8 mouse cellular contexts compared by ENCODE assay signal in genomic region chr16:20621991-20622685, GRCm38 (mm10). TPM values are rescaled to one million over a fixed set of nuclear protein-coding genes. Genes with fewer than 3 reads are reported as not detected.
A peak's percentile ranks its signal among the peaks of the same experiment; 100 is the strongest.
DNase-seq lines count a peak whose midpoint lies in the region; ATAC-seq and TF ChIP-seq lines count a peak whose summit lies in the region.

No protein-coding gene starts in this region.

- H3K4me3 ChIP-seq in intestine, postnatal 0 days (ENCODE audit: low read depth, low read length): peak overlapping the region; percentile 66
- H3K4me3 ChIP-seq in midbrain, embryonic 16.5 days (ENCODE audit: low read depth, low read length): peak overlapping the region; percentile 89
- H3K4me3 ChIP-seq in stomach, embryonic 16.5 days (replicated peaks; ENCODE audit: low read length): peak overlapping the region; percentile 55

- peak; percentile 69 for ATAC-seq in common myeloid progenitor, adult 5-6 weeks (replicated peaks; ENCODE audit: low read depth, poor library complexity, severe bottlenecking)
- peak; percentile 67 for ATAC-seq in intestine, postnatal 0 days
- peak; percentile 74 for ATAC-seq in midbrain, embryonic 16.5 days
- ATAC-seq in stomach, embryonic 16.5 days (ENCODE audit: insufficient read depth, low FRiP score): peak; percentile 71

- no peak overlapping the region for H3K27ac ChIP-seq in intestine, postnatal 0 days (ENCODE audit: low read depth, low read length)
- peak overlapping the region; percentile 96 for H3K27ac ChIP-seq in midbrain, embryonic 16.5 days (ENCODE audit: low read length)
- H3K27ac ChIP-seq in stomach, embryonic 16.5 days (ENCODE audit: low read length): peak overlapping the region; percentile 27; the same call in 1 of the 2 replicates

- TF ChIP-seq CTCF in intestine, postnatal 0 days (IDR thresholded peaks at IDR 0.05; ENCODE audit: low read depth): no peak

- H3K9me3 ChIP-seq in intestine, postnatal 0 days (ENCODE audit: control insufficient read depth): no peaks in the 10 kb centered on the region
- no peaks in the 10 kb centered on the region for H3K9me3 ChIP-seq in midbrain, embryonic 16.5 days (replicated peaks; ENCODE audit: control insufficient read depth, low read length, poor library complexity, severe bottlenecking)
- no peaks in the 10 kb centered on the region for H3K9me3 ChIP-seq in stomach, embryonic 16.5 days (replicated peaks; ENCODE audit: control insufficient read depth, low read length)

- H3K4me1 ChIP-seq in intestine, postnatal 0 days (replicated peaks; ENCODE audit: control insufficient read depth, insufficient read depth, low read length): peaks cover 7% of the 10 kb centered on the region
- H3K4me1 ChIP-seq in midbrain, embryonic 16.5 days (ENCODE audit: control insufficient read depth, insufficient read depth, low read length): peaks cover 13% of the 10 kb centered on the region
- peaks cover 22% of the 10 kb centered on the region for H3K4me1 ChIP-seq in stomach, embryonic 16.5 days (ENCODE audit: control insufficient read depth, insufficient read depth, low read length)

- WGBS in intestine, postnatal 0 days: under 1% methylated on average over 37 of the region's 37 CpGs
- WGBS in midbrain, embryonic 16.5 days: under 1% methylated on average over 34 of the region's 37 CpGs
- WGBS in stomach, embryonic 16.5 days: under 1% methylated on average over 37 of the region's 37 CpGs

- 0 out of 2 replicates have a peak, but pooled peaks cover 4% of the 10 kb centered on the region for H3K36me3 ChIP-seq in intestine, postnatal 0 days (ENCODE audit: control insufficient read depth, insufficient read depth)
- no peaks in the 10 kb centered on the region for H3K36me3 ChIP-seq in midbrain, embryonic 16.5 days (ENCODE audit: control insufficient read depth, insufficient read depth, low read length)
- H3K36me3 ChIP-seq in stomach, embryonic 16.5 days (ENCODE audit: control insufficient read depth, insufficient read depth, low read length): no peaks in the 10 kb centered on the region

- H3K27me3 ChIP-seq in intestine, postnatal 0 days (replicated peaks; ENCODE audit: control insufficient read depth, insufficient read depth, low read length): peaks cover 20% of the 10 kb centered on the region
- H3K27me3 ChIP-seq in midbrain, embryonic 16.5 days (ENCODE audit: control insufficient read depth, insufficient read depth, low read depth, low read length): no peaks in the 10 kb centered on the region
- H3K27me3 ChIP-seq in stomach, embryonic 16.5 days (ENCODE audit: control insufficient read depth, insufficient read depth, low read length): peaks cover 23% of the 10 kb centered on the region

- peak; percentile 90 for DNase-seq in 3T3-L1 (ENCODE audit: low read depth, low spot score)
- peak; percentile 90 for DNase-seq in R1 (ENCODE audit: low read depth, low spot score)
- peak; percentile 97 for DNase-seq in heart, adult 11 months
- peak; percentile 70 for DNase-seq in liver

- H3K4me2 ChIP-seq in intestine, postnatal 0 days (replicated peaks; ENCODE audit: low read depth): peak overlapping the region; percentile 99
- peak overlapping the region; percentile 77 for H3K4me2 ChIP-seq in midbrain, embryonic 16.5 days (ENCODE audit: low read length)
- H3K4me2 ChIP-seq in stomach, embryonic 16.5 days (ENCODE audit: low read depth, low read length): peak overlapping the region; percentile 87

- no peak overlapping the region for H3K9ac ChIP-seq in intestine, postnatal 0 days (ENCODE audit: low read depth, low read length)
- peak overlapping the region; percentile 94 for H3K9ac ChIP-seq in midbrain, embryonic 16.5 days (ENCODE audit: low read depth, low read length)
- peak overlapping the region; percentile 66 for H3K9ac ChIP-seq in stomach, embryonic 16.5 days (ENCODE audit: low read length)

RNA-seq across cellular contexts. Expression of gene Camk2n2, which starts 1.1 kb away (rescaled TPM):
- not detected in 2 replicates for total RNA-seq in common myeloid progenitor, adult 5-6 weeks (2017)
- 1.0 and 2.0 TPM in 2 replicates for polyA plus RNA-seq in intestine, postnatal 0 days (2015; fragmentation: Nextera tagmentation; extraction: Ambion mirVana)
- 34.5 and 40.1 TPM in 2 replicates for polyA plus RNA-seq in midbrain, embryonic 16.5 days (2015; fragmentation: Nextera tagmentation; extraction: Ambion mirVana)
- polyA plus RNA-seq in stomach, embryonic 16.5 days (2015; fragmentation: Nextera tagmentation; extraction: Ambion mirVana): 0.40 and 0.64 TPM in 2 replicates

RNA-seq across cellular contexts. Expression of gene Ece2, which starts 7.5 kb away (rescaled TPM):
- 0.29 TPM in 1 of 2 replicates, not detected in the other for total RNA-seq in common myeloid progenitor, adult 5-6 weeks (2017)
- polyA plus RNA-seq in intestine, postnatal 0 days (2015; fragmentation: Nextera tagmentation; extraction: Ambion mirVana): 0.17 and 0.22 TPM in 2 replicates
- polyA plus RNA-seq in midbrain, embryonic 16.5 days (2015; fragmentation: Nextera tagmentation; extraction: Ambion mirVana): 23.2 and 23.6 TPM in 2 replicates
- 2.4 and 2.6 TPM in 2 replicates for polyA plus RNA-seq in stomach, embryonic 16.5 days (2015; fragmentation: Nextera tagmentation; extraction: Ambion mirVana)

RNA-seq across cellular contexts. Expression of gene Alg3, which starts 10.6 kb away (rescaled TPM):
- total RNA-seq in common myeloid progenitor, adult 5-6 weeks (2017): 17.0 and 22.6 TPM in 2 replicates
- 24.7 and 27.8 TPM in 2 replicates for polyA plus RNA-seq in intestine, postnatal 0 days (2015; fragmentation: Nextera tagmentation; extraction: Ambion mirVana)
- 39.6 and 41.6 TPM in 2 replicates for polyA plus RNA-seq in midbrain, embryonic 16.5 days (2015; fragmentation: Nextera tagmentation; extraction: Ambion mirVana)
- 34.0 and 38.2 TPM in 2 replicates for polyA plus RNA-seq in stomach, embryonic 16.5 days (2015; fragmentation: Nextera tagmentation; extraction: Ambion mirVana)

RNA-seq across cellular contexts. Expression of gene Gm49333, which starts 10.7 kb away (rescaled TPM):
- not detected in 2 replicates for total RNA-seq in common myeloid progenitor, adult 5-6 weeks (2017)
- 0.09 TPM in 1 of 2 replicates, not detected in the other for polyA plus RNA-seq in intestine, postnatal 0 days (2015; fragmentation: Nextera tagmentation; extraction: Ambion mirVana)
- not detected in 2 replicates for polyA plus RNA-seq in midbrain, embryonic 16.5 days (2015; fragmentation: Nextera tagmentation; extraction: Ambion mirVana)
- 0.14 TPM in 1 of 2 replicates, not detected in the other for polyA plus RNA-seq in stomach, embryonic 16.5 days (2015; fragmentation: Nextera tagmentation; extraction: Ambion mirVana)

RNA-seq across cellular contexts. Expression of gene Eef1akmt4, which starts 10.7 kb away (rescaled TPM):
- 6.1 and 12.1 TPM in 2 replicates for total RNA-seq in common myeloid progenitor, adult 5-6 weeks (2017)
- polyA plus RNA-seq in intestine, postnatal 0 days (2015; fragmentation: Nextera tagmentation; extraction: Ambion mirVana): 17.8 and 18.0 TPM in 2 replicates
- 7.8 and 7.9 TPM in 2 replicates for polyA plus RNA-seq in midbrain, embryonic 16.5 days (2015; fragmentation: Nextera tagmentation; extraction: Ambion mirVana)
- polyA plus RNA-seq in stomach, embryonic 16.5 days (2015; fragmentation: Nextera tagmentation; extraction: Ambion mirVana): 26.0 and 30.7 TPM in 2 replicates

Comparison
In these comparisons a context has a peak if more than half of its experiments do, and no peak if none do; other contexts are left out.
1. RNA of gene Camk2n2, which starts 1.1 kb away (polyA plus RNA-seq): 34.5 to 40.1 TPM in midbrain, embryonic 16.5 days; 1.0 to 2.0 TPM in intestine, postnatal 0 days and 0.40 to 0.64 TPM in stomach, embryonic 16.5 days; every median in the first group is over 10 times any median in the second.
2. Peak in every context shown above with its lines, with median percentiles within 50 percentile points of each other: DNase-seq, ATAC-seq, H3K4me2 ChIP-seq and H3K4me3 ChIP-seq.